Mouse (Mus musculus): ENCODE data around the gene Specc1.

GRCm38 (mm10) chr11:62194217-62194616 lies 237.7 kb downstream of the Specc1 start:
- TF ChIP-seq CTCF (IDR thresholded peaks at IDR 0.05; ENCODE audit: extremely low read depth, insufficient read depth, insufficient read length, insufficient replicate concordance) (no peak), POLR2A (IDR thresholded peaks at IDR 0.05; ENCODE audit: low read depth, low read length) (no peak)

All from spleen, adult 2 months (tissue).